Mouse (Mus musculus) spleen, adult 2 months (tissue): ENCODE measurements around the gene Car5a.

Experiments
- CTCF ChIP-seq: fragments of 200-500 bp; IDR thresholded peaks from 2 replicates; pipeline ENCODE4 v1.5.1; 2011; ENCODE audit warnings: mild to moderate bottlenecking, inconsistent platforms; ENCODE audit not compliant: insufficient read depth, insufficient read length, insufficient replicate concordance; ENCODE audit errors: extremely low read depth
- POLR2A ChIP-seq: fragments of 200-500 bp; IDR thresholded peaks from 2 replicates; pipeline ENCODE4 v1.6.1; 2011; ENCODE audit warnings: low read depth, low read length, inconsistent platforms

DNA sequence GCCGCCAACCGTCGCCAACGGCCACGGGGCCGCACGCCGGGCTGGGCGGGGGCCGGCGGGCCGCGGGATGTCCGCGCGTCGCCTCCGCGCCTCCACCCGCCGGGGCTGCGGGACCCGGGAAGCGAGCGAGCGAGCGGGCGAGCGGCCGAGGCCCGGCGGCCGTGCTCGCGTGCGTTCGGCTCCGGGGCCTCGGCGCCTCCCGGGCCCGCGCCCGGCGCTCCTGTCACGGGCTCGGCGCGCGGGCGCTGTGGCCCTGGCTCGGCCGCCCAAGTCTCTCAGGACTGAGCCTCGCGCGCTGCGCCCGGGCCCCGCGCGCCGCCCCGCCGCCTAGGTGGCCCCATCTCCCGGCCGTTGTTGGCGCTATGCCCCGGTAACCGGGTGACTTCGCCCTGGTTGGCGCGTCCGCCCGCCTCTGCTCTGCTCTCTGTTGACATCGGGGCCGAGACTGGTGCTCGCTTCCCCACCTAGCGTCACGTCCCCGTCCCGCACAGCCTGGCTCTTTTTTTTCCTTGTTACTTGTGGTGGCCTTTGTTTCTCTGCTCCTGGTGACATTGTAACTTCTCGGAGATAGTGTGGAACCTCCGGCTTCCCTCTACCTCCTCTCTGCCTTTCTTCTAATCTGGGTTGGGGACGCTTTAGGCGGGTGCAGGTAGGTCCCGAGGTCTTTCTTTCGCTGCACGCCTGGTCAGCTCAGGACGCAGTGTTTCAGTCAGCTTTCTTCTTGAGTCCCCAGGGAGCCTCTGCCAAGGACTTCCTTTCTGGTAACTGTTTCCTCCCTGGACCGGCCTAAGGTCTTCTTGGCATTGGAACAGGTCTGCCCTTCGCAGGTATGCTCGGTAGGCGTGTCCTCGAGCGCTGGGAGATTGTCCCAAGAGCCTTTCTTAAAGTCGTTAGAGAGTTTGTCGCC lies 6.3 kb upstream of the Car5a start:
- TF ChIP-seq POLR2A (no peak), CTCF (no peak)
